Mouse (Mus musculus) T-helper 2 cell (primary cell): Measurements from ENCODE around the gene Msi2.

Experiments used
- in situ Hi-C: fragments of 300-600 bp; cut with MboI, MseI; formaldehyde crosslinking; loops from one replicate; pipeline ENCODE4 v1.15.1; 2025; ENCODE audit warnings: high pct_unique_total_duplicates

Gene Msi2

GRCm38 (mm10) chr11:88574575-88575360 lies 143.5 kb downstream of the Msi2 start:
- in situ Hi-C loops = loop anchor here (25.0 kb wide), 1 partner anchor 1462 kb away; the partner anchor contains the start of genes Prr11 and Ska2

GRCm38 (mm10) chr11:88573013-88573412 lies 145.3 kb downstream of the Msi2 start:
- in situ Hi-C loops = no loop called here

- in situ Hi-C loops = no loop called here
Measured at GRCm38 (mm10) chr11:88572461-88572860, 145.9 kb downstream of the Msi2 start.

- in situ Hi-C loops = no loop called here
Measured at GRCm38 (mm10) chr11:88570715-88571202, 147.6 kb downstream of the Msi2 start.

- in situ Hi-C loops = no loop called here
Measured at GRCm38 (mm10) chr11:88566613-88567606, 151.4 kb downstream of the Msi2 start.

GRCm38 (mm10) chr11:88564810-88565209 lies 153.5 kb downstream of the Msi2 start:
- in situ Hi-C loops = no loop called here

- in situ Hi-C loops = no loop called here
Measured at GRCm38 (mm10) chr11:88564363-88564762, 153.9 kb downstream of the Msi2 start.

GRCm38 (mm10) chr11:88561191-88561590 lies 157.1 kb downstream of the Msi2 start:
- in situ Hi-C loops = no loop called here

GRCm38 (mm10) chr11:88560634-88561033 lies 157.7 kb downstream of the Msi2 start:
- in situ Hi-C loops = no loop called here

GRCm38 (mm10) chr11:88559365-88559970 lies 158.8 kb downstream of the Msi2 start:
- in situ Hi-C loops = loop anchor here (10.0 kb wide), 1 partner anchor 155 kb away; the partner anchor contains the start of gene Msi2

GRCm38 (mm10) chr11:88558731-88559130 lies 159.6 kb downstream of the Msi2 start:
- in situ Hi-C loops = loop anchor here (10.0 kb wide), 1 partner anchor 156 kb away; the partner anchor contains the start of gene Msi2

- in situ Hi-C loops = loop anchor here (10.0 kb wide), 1 partner anchor 157 kb away; the partner anchor contains the start of gene Msi2
Measured at GRCm38 (mm10) chr11:88557828-88558580, 160.3 kb downstream of the Msi2 start.

- in situ Hi-C loops = loop anchor here (10.0 kb wide), 1 partner anchor 158 kb away; the partner anchor contains the start of gene Msi2
Measured at GRCm38 (mm10) chr11:88557116-88557768, 161.1 kb downstream of the Msi2 start.

GRCm38 (mm10) chr11:88555902-88556549 lies 162.3 kb downstream of the Msi2 start:
- in situ Hi-C loops = loop anchor here (10.0 kb wide), 1 partner anchor 159 kb away; the partner anchor contains the start of gene Msi2

GRCm38 (mm10) chr11:88555232-88555818 lies 163.0 kb downstream of the Msi2 start:
- in situ Hi-C loops = loop anchor here (10.0 kb wide), 1 partner anchor 159 kb away; the partner anchor contains the start of gene Msi2

GRCm38 (mm10) chr11:88553521-88554310 lies 164.6 kb downstream of the Msi2 start:
- in situ Hi-C loops = loop anchor here (5.0 to 10.0 kb wide), 2 partner anchors 69 to 161 kb away; partner anchors contain the start of gene Msi2

GRCm38 (mm10) chr11:88552987-88553386 lies 165.3 kb downstream of the Msi2 start:
- in situ Hi-C loops = loop anchor here (5.0 to 10.0 kb wide), 2 partner anchors 69 to 162 kb away; partner anchors contain the start of gene Msi2

- in situ Hi-C loops = loop anchor here (5.0 to 10.0 kb wide), 2 partner anchors 70 to 162 kb away; partner anchors contain the start of gene Msi2
Measured at GRCm38 (mm10) chr11:88552385-88552784, 165.9 kb downstream of the Msi2 start.
